Mouse (Mus musculus) right cerebral cortex, adult 18-20 months (tissue): ENCODE results near the gene Gfer.
"Not testable (repeated sequence)": the region's sequence is repeated elsewhere in the genome, so short reads cannot be mapped to it uniquely, and the experiment has no call there.

ENCODE experiments used
- DNase-seq: peaks from one replicate; pipeline ENCODE4 v3.0.0; 2022; ENCODE audit warnings: mixed read lengths

Gene Gfer

GRCm38 (mm10) chr17:24721383-24721955 is 25.5 kb upstream of the Gfer start:
- not testable (repeated sequence) for DNase-seq

- not testable (repeated sequence) for DNase-seq
Observed at GRCm38 (mm10) chr17:24720616-24721015, 24.7 kb upstream of the Gfer start.

- peak; percentile 99 for DNase-seq
Observed at GRCm38 (mm10) chr17:24719494-24720222, 23.7 kb upstream of the Gfer start.

- DNase-seq: not testable (repeated sequence)
Observed at GRCm38 (mm10) chr17:24718938-24719337, 23.0 kb upstream of the Gfer start.

- no peak for DNase-seq
Observed at GRCm38 (mm10) chr17:24717943-24718342, 22.0 kb upstream of the Gfer start, which contains the start of the genes Rnf151 and Rps2. Gene Rnf151 (minus strand): TSS chr17:24718063. Gene Rps2 (plus strand): TSS chr17:24718116.

- no peak for DNase-seq
Observed at GRCm38 (mm10) chr17:24716166-24716682, 20.3 kb upstream of the Gfer start.

GRCm38 (mm10) chr17:24715556-24715955 is 19.6 kb upstream of the Gfer start:
- DNase-seq: no peak

GRCm38 (mm10) chr17:24708646-24709045 is 12.7 kb upstream of the Gfer start:
- no peak for DNase-seq

GRCm38 (mm10) chr17:24707801-24708425 is 12.0 kb upstream of the Gfer start:
- no peak for DNase-seq

- peak; percentile 94 for DNase-seq
Observed at GRCm38 (mm10) chr17:24706982-24707800, 11.2 kb upstream of the Gfer start, which contains the start of gene Tbl3. Gene Tbl3 (minus strand): TSS chr17:24707660.

GRCm38 (mm10) chr17:24705821-24706220 is 9.9 kb upstream of the Gfer start:
- no peak for DNase-seq

- no peak for DNase-seq
Observed at GRCm38 (mm10) chr17:24701251-24701650, 5.3 kb upstream of the Gfer start.

- DNase-seq: no peak
Observed at GRCm38 (mm10) chr17:24699473-24699872, 3.5 kb upstream of the Gfer start.

- DNase-seq: no peak
Observed at GRCm38 (mm10) chr17:24698715-24699114, 2.8 kb upstream of the Gfer start.

- no peak for DNase-seq
Observed at GRCm38 (mm10) chr17:24697985-24698384, 2.0 kb upstream of the Gfer start.

- DNase-seq: no peak
Observed at GRCm38 (mm10) chr17:24695326-24696010, 488 bp downstream of the Gfer start.

GRCm38 (mm10) chr17:24692385-24692784 is 3.6 kb downstream of the Gfer start:
- no peak for DNase-seq

- DNase-seq: peak; percentile 52
Observed at GRCm38 (mm10) chr17:24689251-24690081, 6.5 kb downstream of the Gfer start, which contains the start of gene Syngr3. Gene Syngr3 (minus strand): TSS chr17:24689955.

- no peak for DNase-seq
Observed at GRCm38 (mm10) chr17:24687599-24687998, 8.4 kb downstream of the Gfer start.

GRCm38 (mm10) chr17:24687146-24687595 is 8.8 kb downstream of the Gfer start:
- peak; percentile 37 for DNase-seq

GRCm38 (mm10) chr17:24686514-24686913 is 9.4 kb downstream of the Gfer start:
- no peak for DNase-seq
